Mouse (Mus musculus) MEL (cell line): Measurements from ENCODE around the gene Tmem80. TPM values are rescaled to one million over a fixed set of nuclear protein-coding genes. Genes with fewer than 3 reads are reported as not detected.

Source experiments
- DNase-seq: peaks from one replicate; pipeline ENCODE4 v3.0.0; 2011; ENCODE audit warnings: low read depth, low spot score
- H3K27ac ChIP-seq: 2 replicates; pipeline ENCODE4 v1.5.1; 2012; ENCODE audit warnings: low read depth, mild to moderate bottlenecking, control low read depth, low read length, moderate library complexity; ENCODE audit not compliant: control insufficient read depth
- H3K27me3 ChIP-seq, 2 experiments: fragments of 150-350 bp in 1 of 2; sonication (generic) in 1 of 2; 2 replicates each; pipeline ENCODE4 v1.6.1; 2012; ENCODE audit warnings: low read length in 2 of 2, mild to moderate bottlenecking in 2 of 2, improper control_type of control experiment in 1 of 2, moderate library complexity in 1 of 2; ENCODE audit not compliant: insufficient read depth in 2 of 2, control insufficient read depth in 1 of 2
- H3K36me3 ChIP-seq, 2 experiments: 2 replicates each; pipeline ENCODE4 v1.6.1; 2012 to 2014; ENCODE audit warnings: low read length in 2 of 2, improper control_type of control experiment in 1 of 2, inconsistent platforms in 1 of 2, mild to moderate bottlenecking in 1 of 2; ENCODE audit not compliant: insufficient read depth in 2 of 2, control insufficient read depth in 1 of 2
- H3K4me1 ChIP-seq, 2 experiments: fragments of 150-350 bp in 1 of 2; sonication (generic) in 1 of 2; 2 replicates each; pipeline ENCODE4 v1.6.1; 2012; ENCODE audit warnings: low read length in 2 of 2, improper control_type of control experiment in 1 of 2, mild to moderate bottlenecking in 1 of 2; ENCODE audit not compliant: insufficient read depth in 2 of 2, control insufficient read depth in 1 of 2
- H3K4me3 ChIP-seq, 2 experiments: fragments of 150-350 bp in 1 of 2; sonication (generic) in 1 of 2; 2 replicates each; pipeline ENCODE4 v1.5.1; 2012; ENCODE audit warnings: low read depth in 2 of 2, low read length in 2 of 2, mild to moderate bottlenecking in 2 of 2, moderate library complexity in 2 of 2, control low read depth in 1 of 2, improper control_type of control experiment in 1 of 2; ENCODE audit not compliant: control insufficient read depth in 1 of 2, insufficient read depth in 1 of 2
- H3K79me2 ChIP-seq: 2 replicates; pipeline ENCODE4 v1.6.1; 2012; ENCODE audit warnings: mild to moderate bottlenecking, low read length, moderate library complexity; ENCODE audit not compliant: control insufficient read depth, poor library complexity, insufficient read depth
- H3K9ac ChIP-seq: 2 replicates; pipeline ENCODE4 v1.6.1; 2012; ENCODE audit warnings: low read depth, mild to moderate bottlenecking, control low read depth, low read length, moderate library complexity; ENCODE audit not compliant: control insufficient read depth, poor library complexity, severe bottlenecking
- H3K9me3 ChIP-seq: fragments of 150-350 bp; sonication (generic); replicated peaks from 2 replicates; pipeline ENCODE4 v1.6.1; 2012; ENCODE audit warnings: mild to moderate bottlenecking, low read length, improper control_type of control experiment, moderate library complexity; ENCODE audit not compliant: insufficient read depth
- BHLHE40 ChIP-seq: IDR thresholded peaks from 2 replicates; pipeline ENCODE4 v1.6.1; 2012; ENCODE audit warnings: low read depth, mild to moderate bottlenecking, inconsistent platforms, low read length, improper control_type of control experiment, borderline replicate concordance
- CHD1 ChIP-seq: IDR thresholded peaks from 2 replicates; pipeline ENCODE4 v1.6.1; 2012; ENCODE audit warnings: low read depth, mild to moderate bottlenecking, inconsistent platforms, low read length, improper control_type of control experiment
- CHD2 ChIP-seq: IDR thresholded peaks from 2 replicates; pipeline ENCODE4 v1.6.1; 2011; ENCODE audit warnings: low read length, improper control_type of control experiment
- CTCF ChIP-seq, 3 experiments: IDR thresholded peaks in 2 of 3; conservative IDR thresholded peaks in 1 of 3; 2 replicates each; pipeline ENCODE4 v1.5.1; 2011 to 2012; ENCODE audit warnings: low read length in 3 of 3, low read depth in 2 of 3, mild to moderate bottlenecking in 2 of 3, improper control_type of control experiment in 1 of 3, inconsistent platforms in 1 of 3, mixed read lengths in 1 of 3, moderate library complexity in 1 of 3; ENCODE audit not compliant: control insufficient read depth in 1 of 3, insufficient read depth in 1 of 3, poor library complexity in 1 of 3, severe bottlenecking in 1 of 3
- E2F4 ChIP-seq: IDR thresholded peaks from 2 replicates; pipeline ENCODE4 v1.6.1; 2011; ENCODE audit warnings: low read depth, low read length, improper control_type of control experiment, borderline replicate concordance
- ELF1 ChIP-seq: IDR thresholded peaks from 2 replicates; pipeline ENCODE4 v1.6.1; 2014; ENCODE audit warnings: low read depth, mild to moderate bottlenecking, inconsistent platforms, low read length, improper control_type of control experiment, moderate library complexity
- EP300 ChIP-seq, 2 experiments: IDR thresholded peaks; 2 replicates each; pipeline ENCODE4 v1.6.1; 2011; ENCODE audit warnings: improper control_type of control experiment in 2 of 2, low read length in 2 of 2, low read depth in 1 of 2, mild to moderate bottlenecking in 1 of 2
- ETS1 ChIP-seq: IDR thresholded peaks from 2 replicates; pipeline ENCODE4 v1.6.1; 2012; ENCODE audit warnings: low read depth, mild to moderate bottlenecking, inconsistent platforms, low read length, improper control_type of control experiment, moderate library complexity
- GABPA ChIP-seq: IDR thresholded peaks from 2 replicates; pipeline ENCODE4 v1.6.1; 2012; ENCODE audit warnings: low read depth, mild to moderate bottlenecking, inconsistent platforms, low read length, improper control_type of control experiment, moderate library complexity
- GATA1 ChIP-seq: IDR thresholded peaks from 2 replicates; pipeline ENCODE4 v1.6.1; 2011; ENCODE audit warnings: low read depth, low read length, improper control_type of control experiment
- HCFC1 ChIP-seq: IDR thresholded peaks from 2 replicates; pipeline ENCODE4 v1.6.1; 2012; ENCODE audit warnings: low read depth, mild to moderate bottlenecking, inconsistent platforms, low read length, improper control_type of control experiment, moderate library complexity
- JUND ChIP-seq: IDR thresholded peaks from 2 replicates; pipeline ENCODE4 v1.6.1; 2011; ENCODE audit warnings: low read depth, mild to moderate bottlenecking, improper control_type of control experiment, low read length
- KAT2A ChIP-seq: conservative IDR thresholded peaks from 2 replicates; pipeline ENCODE4 v1.6.1; 2012; ENCODE audit warnings: low read depth, low read length, improper control_type of control experiment, inconsistent platforms
- MAFK ChIP-seq: IDR thresholded peaks from 2 replicates; pipeline ENCODE4 v1.6.1; 2011; ENCODE audit warnings: low read depth, mild to moderate bottlenecking, low read length, improper control_type of control experiment, borderline replicate concordance
- MAX ChIP-seq: IDR thresholded peaks from 2 replicates; pipeline ENCODE4 v1.6.1; 2011; ENCODE audit warnings: low read length, improper control_type of control experiment
- MAZ ChIP-seq: IDR thresholded peaks from 2 replicates; pipeline ENCODE4 v1.6.1; 2012; ENCODE audit warnings: low read depth, mild to moderate bottlenecking, inconsistent platforms, low read length, improper control_type of control experiment
- MYB ChIP-seq: IDR thresholded peaks from 2 replicates; pipeline ENCODE4 v1.6.1; 2011; ENCODE audit warnings: mild to moderate bottlenecking, low read depth, low read length, improper control_type of control experiment
- MYC ChIP-seq: IDR thresholded peaks from 2 replicates; pipeline ENCODE4 v1.6.1; 2011; ENCODE audit warnings: low read depth, mild to moderate bottlenecking, low read length, improper control_type of control experiment, moderate library complexity
- NELFE ChIP-seq: IDR thresholded peaks from 2 replicates; pipeline ENCODE4 v1.6.1; 2011; ENCODE audit warnings: low read depth, low read length, improper control_type of control experiment
- NRF1 ChIP-seq: IDR thresholded peaks from 2 replicates; pipeline ENCODE4 v1.6.1; 2014; ENCODE audit warnings: low read depth, mild to moderate bottlenecking, inconsistent platforms, low read length, improper control_type of control experiment, moderate library complexity; ENCODE audit not compliant: poor library complexity, insufficient read depth, severe bottlenecking
- POLR2A ChIP-seq, 2 experiments: IDR thresholded peaks; 2 replicates each; pipeline ENCODE4 v1.6.1; 2011 to 2012; ENCODE audit warnings: low read length in 2 of 2, mild to moderate bottlenecking in 2 of 2, control low read depth in 1 of 2, improper control_type of control experiment in 1 of 2, low read depth in 1 of 2, moderate library complexity in 1 of 2; ENCODE audit not compliant: control insufficient read depth in 1 of 2, insufficient read depth in 1 of 2, poor library complexity in 1 of 2
- POLR2AphosphoS5 ChIP-seq: IDR thresholded peaks from 2 replicates; pipeline ENCODE4 v1.6.1; 2012; ENCODE audit warnings: low read depth, borderline replicate concordance, mild to moderate bottlenecking, inconsistent platforms, low read length, moderate library complexity, mixed read lengths
- RCOR1 ChIP-seq: IDR thresholded peaks from 2 replicates; pipeline ENCODE4 v1.6.1; 2012; ENCODE audit warnings: low read depth, mild to moderate bottlenecking, inconsistent platforms, low read length, improper control_type of control experiment
- SIN3A ChIP-seq: IDR thresholded peaks from 2 replicates; pipeline ENCODE4 v1.6.1; 2012; ENCODE audit warnings: low read length, improper control_type of control experiment, inconsistent platforms
- SMC3 ChIP-seq: IDR thresholded peaks from 2 replicates; pipeline ENCODE4 v1.6.1; 2011; ENCODE audit warnings: low read depth, low read length, improper control_type of control experiment
- TAL1 ChIP-seq: IDR thresholded peaks from 2 replicates; pipeline ENCODE4 v1.6.1; 2012; ENCODE audit warnings: mild to moderate bottlenecking, inconsistent platforms, low read length, moderate library complexity, mixed read lengths
- TCF12 ChIP-seq: IDR thresholded peaks from 2 replicates; pipeline ENCODE4 v1.6.1; 2014; ENCODE audit warnings: low read depth, mild to moderate bottlenecking, inconsistent platforms, low read length, improper control_type of control experiment, moderate library complexity
- UBTF ChIP-seq: IDR thresholded peaks from 2 replicates; pipeline ENCODE4 v1.6.1; 2012; ENCODE audit warnings: low read depth, mild to moderate bottlenecking, inconsistent platforms, low read length, improper control_type of control experiment, moderate library complexity, borderline replicate concordance; ENCODE audit not compliant: insufficient read depth
- USF1 ChIP-seq: IDR thresholded peaks from 2 replicates; pipeline ENCODE4 v1.6.1; 2014; ENCODE audit warnings: low read depth, mild to moderate bottlenecking, inconsistent platforms, low read length, improper control_type of control experiment, moderate library complexity
- USF2 ChIP-seq, 2 experiments: IDR thresholded peaks; 2 replicates each; pipeline ENCODE4 v1.6.1; 2011 to 2012; ENCODE audit warnings: improper control_type of control experiment in 2 of 2, low read length in 2 of 2, borderline replicate concordance in 1 of 2, inconsistent platforms in 1 of 2, low read depth in 1 of 2, mild to moderate bottlenecking in 1 of 2; ENCODE audit not compliant: insufficient read depth in 1 of 2
- ZC3H11A ChIP-seq: IDR thresholded peaks from 2 replicates; pipeline ENCODE4 v1.6.1; 2012; ENCODE audit warnings: low read depth, mild to moderate bottlenecking, inconsistent platforms, low read length, improper control_type of control experiment
- ZKSCAN1 ChIP-seq: IDR thresholded peaks from 2 replicates; pipeline ENCODE4 v1.6.1; 2012; ENCODE audit warnings: low read depth, mild to moderate bottlenecking, inconsistent platforms, low read length, improper control_type of control experiment, moderate library complexity
- ZMIZ1 ChIP-seq: IDR thresholded peaks from 2 replicates; pipeline ENCODE4 v1.6.1; 2012; ENCODE audit warnings: low read depth, mild to moderate bottlenecking, inconsistent platforms, low read length, improper control_type of control experiment, moderate library complexity
- ZNF384 ChIP-seq: IDR thresholded peaks from 2 replicates; pipeline ENCODE4 v1.6.1; 2012; ENCODE audit warnings: low read depth, mild to moderate bottlenecking, inconsistent platforms, low read length, improper control_type of control experiment
- polyA plus RNA-seq, 2 experiments: library from polyadenylated mRNA; stranded (reverse) in 1 of 2; unstranded in 1 of 2; fragments of >175 nt in 1 of 2; fragments of >200 nt in 1 of 2; gene quantifications; 2 replicates each; pipeline versions ENCODE4 v1.2.1 to v1.2.4; 2012; ENCODE audit warnings: low replicate concordance in 2 of 2, low read depth in 1 of 2; ENCODE audit not compliant: insufficient read length in 2 of 2, insufficient read depth in 1 of 2, missing spikeins in 1 of 2
- total RNA-seq: library from RNA; depleted of rRNA; stranded (reverse); fragments of 300-350 nt; gene quantifications from 2 replicates; pipeline ENCODE4 v1.2.3, GENCODE M21; 2012; rRNA removed

Gene Tmem80
- 12.2 and 12.3 TPM in 2 replicates for total RNA-seq
- 10 to 100 TPM in 1 of 2 experiments, not detected in 1; 27.7 TPM for polyA plus RNA-seq

DNA sequence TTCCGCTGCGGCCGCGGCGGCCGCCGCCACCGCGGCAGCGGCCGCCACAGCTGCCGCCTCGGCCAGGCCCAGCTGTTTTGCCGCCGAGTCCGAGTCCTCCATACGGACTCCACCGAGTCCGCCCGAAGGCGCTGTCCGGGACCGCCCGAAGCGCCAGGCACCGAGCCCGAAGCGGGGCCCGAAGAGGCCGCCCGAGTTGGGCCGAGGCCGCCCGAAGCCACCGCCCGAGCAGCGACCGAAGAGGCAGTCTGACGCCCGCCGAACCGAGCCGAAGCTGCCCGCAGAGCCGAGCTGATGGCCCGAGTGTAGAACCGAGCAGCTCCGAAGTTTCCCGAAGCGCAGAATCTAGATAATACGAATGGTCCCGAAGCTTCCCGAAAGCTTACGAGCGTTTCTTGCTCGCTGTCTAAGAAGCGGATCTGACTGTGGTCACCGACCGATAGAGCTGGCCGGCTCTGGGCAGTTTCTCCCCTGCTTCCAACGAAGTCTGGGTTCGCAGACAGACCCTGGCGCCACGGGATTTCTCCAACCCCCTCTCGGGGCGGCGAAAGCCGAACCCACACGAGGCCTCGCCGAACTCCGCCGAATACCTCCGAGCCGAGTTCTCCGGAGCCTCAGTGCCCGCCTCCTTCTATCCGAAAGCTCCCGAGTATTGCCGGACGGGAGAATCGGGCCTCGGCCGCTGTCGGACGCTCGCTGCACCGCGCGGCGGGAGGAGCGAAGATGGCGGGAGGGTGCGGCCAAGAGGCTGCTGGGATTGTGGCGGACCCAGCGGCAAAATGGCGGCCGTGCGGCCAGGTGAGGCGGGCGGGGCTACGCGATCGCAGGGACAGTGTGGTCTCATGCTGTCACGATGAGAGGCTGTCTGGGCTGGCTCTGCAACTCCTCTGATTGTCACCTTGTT lies at the start of gene Tmem80, which contains the start of gene Deaf1:
Gene Tmem80 (plus strand): TSS at position 271 of the 904 bp plus-strand sequence.
Gene Deaf1 (minus strand): TSS at position 222 of the 904 bp plus-strand sequence.
- Histone ChIP-seq H3K4me3 (peak within 1 kb of the TSS; percentile 76 to 80), H3K36me3 (peaks cover 0 to 12% of the 10 kb centered on the region in 2 experiments; a peak in 2 of 4 replicates), H3K27me3 (no peaks in the 10 kb centered on the region), H3K9me3 (no peaks in the 10 kb centered on the region), H3K4me1 (peaks cover 4 to 19% of the 10 kb centered on the region in 2 experiments; a peak in 3 of 4 replicates), H3K27ac (peak within 1 kb of the TSS; percentile 94), H3K79me2 (peaks cover 14% of the 10 kb centered on the region), H3K9ac (peak within 1 kb of the TSS; percentile 92)
- peak; percentile 97 for DNase-seq
- peak; percentile 14; the same call in 1 of the 2 replicates for TF ChIP-seq SIN3A
- TF ChIP-seq USF1 = no peak
- TF ChIP-seq ZMIZ1 = peak; percentile 51; the same call in 1 of the 2 replicates
- TF ChIP-seq E2F4 = peak; percentile 76; the same call in 1 of the 2 replicates
- no peak for TF ChIP-seq GATA1
- TF ChIP-seq USF2 (IDR thresholded peaks at IDR 0.05; ENCODE audit: borderline replicate concordance in 1 of 2, insufficient read depth in 1 of 2, low read depth in 1 of 2, low read length in 2 of 2) = no peak
- TF ChIP-seq MYC = 0 out of 2 replicates have a peak, but pooled peaks have one; percentile 15
- TF ChIP-seq MYB = no peak
- peak; percentile 56 for TF ChIP-seq KAT2A
- peak; percentile 86 to 99 for TF ChIP-seq POLR2A (IDR thresholded peaks at IDR 0.05; ENCODE audit: control insufficient read depth in 1 of 2, insufficient read depth in 1 of 2, low read depth in 1 of 2, low read length in 2 of 2, poor library complexity in 1 of 2)
- TF ChIP-seq RCOR1 = no peak
- TF ChIP-seq ZNF384 = no peak
- TF ChIP-seq BHLHE40 = no peak
- peak; percentile 40; the same call in 1 of the 2 replicates for TF ChIP-seq GABPA
- peak; percentile 67 for TF ChIP-seq MAX
- TF ChIP-seq MAFK = no peak
- TF ChIP-seq TAL1 = no peak
- no peak for TF ChIP-seq POLR2AphosphoS5
- peak; percentile 77 for TF ChIP-seq HCFC1
- no peak for TF ChIP-seq CHD2
- no peak for TF ChIP-seq JUND
- TF ChIP-seq MAZ = peak; percentile 91
- no peak for TF ChIP-seq ZKSCAN1
- 0 out of 2 replicates have a peak, but pooled peaks have one; percentile 32 for TF ChIP-seq NRF1
- TF ChIP-seq CTCF (IDR thresholded peaks at IDR 0.05 in 2 of 3, conservative IDR thresholded peaks at IDR 0.05 in 1 of 3; ENCODE audit: control insufficient read depth in 1 of 3, insufficient read depth in 1 of 3, low read depth in 2 of 3, low read length in 3 of 3, poor library complexity in 1 of 3, severe bottlenecking in 1 of 3) = peak in 1 of 3 experiments; percentile 10; a peak in 1 of 6 replicates
- TF ChIP-seq UBTF = no peak
- TF ChIP-seq NELFE = peak; percentile 68
- no peak for TF ChIP-seq SMC3
- TF ChIP-seq ZC3H11A = no peak
- no peak for TF ChIP-seq CHD1
- no peak for TF ChIP-seq ETS1
- TF ChIP-seq EP300 (IDR thresholded peaks at IDR 0.05; ENCODE audit: low read depth in 1 of 2, low read length in 2 of 2) = peak in 1 of 2 experiments; percentile 28; a peak in 1 of 4 replicates
- no peak for TF ChIP-seq ELF1
- TF ChIP-seq TCF12 = peak; percentile 74
